Mouse (Mus musculus): Measurements from ENCODE around the gene 1600014C10Rik. TPM values are rescaled to one million over a fixed set of nuclear protein-coding genes. Genes with fewer than 3 reads are reported as not detected.

The 1600014C10Rik gene
- polyA plus RNA-seq, 2 experiments from 2014 or later, result 149 to 152 TPM

- no peak for ATAC-seq
These were observed 34.6 kb downstream of the 1600014C10Rik start for GRCm38 (mm10) chr7:38217417-38218171.

DNA sequence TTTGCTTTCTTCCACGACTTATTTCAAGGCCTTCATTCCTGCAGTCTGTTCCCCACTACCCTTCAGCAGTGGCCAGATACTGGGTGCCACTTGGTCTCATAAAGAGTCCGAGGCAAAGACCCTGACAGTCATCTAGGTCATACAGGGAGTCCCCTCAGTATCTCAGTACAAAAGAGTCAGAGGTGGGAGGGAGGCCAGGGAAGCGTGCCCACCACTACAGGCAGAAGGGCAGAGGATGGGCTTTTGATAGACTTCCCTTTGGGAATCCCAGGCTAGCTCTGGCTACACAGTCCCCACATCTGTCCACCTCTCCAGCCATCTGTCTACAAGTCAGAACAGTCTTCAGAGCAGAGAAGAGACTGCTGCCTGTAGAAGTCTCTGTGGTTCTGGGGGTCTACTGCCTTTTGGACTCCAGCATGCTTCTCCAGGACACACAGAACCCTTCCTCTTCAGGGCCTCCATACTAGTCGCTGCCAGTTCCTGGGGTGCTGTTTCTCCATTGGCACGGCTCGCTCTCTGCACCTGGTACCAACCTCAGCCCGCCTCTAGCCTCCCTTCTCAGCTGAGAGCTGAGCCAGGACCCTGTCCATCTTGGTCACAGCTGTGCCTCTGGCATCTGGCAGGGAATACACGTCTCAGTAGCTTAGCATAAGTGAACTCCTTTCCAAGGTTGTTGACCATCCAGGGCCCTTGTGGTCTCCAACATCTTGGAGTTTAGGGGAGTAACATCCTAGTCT, 35.8 kb downstream of the 1600014C10Rik start:
- ATAC-seq, result no peak

GRCm38 (mm10) chr7:38219526-38219925, 36.5 kb downstream of the 1600014C10Rik start:
- ATAC-seq, result no peak

DNA sequence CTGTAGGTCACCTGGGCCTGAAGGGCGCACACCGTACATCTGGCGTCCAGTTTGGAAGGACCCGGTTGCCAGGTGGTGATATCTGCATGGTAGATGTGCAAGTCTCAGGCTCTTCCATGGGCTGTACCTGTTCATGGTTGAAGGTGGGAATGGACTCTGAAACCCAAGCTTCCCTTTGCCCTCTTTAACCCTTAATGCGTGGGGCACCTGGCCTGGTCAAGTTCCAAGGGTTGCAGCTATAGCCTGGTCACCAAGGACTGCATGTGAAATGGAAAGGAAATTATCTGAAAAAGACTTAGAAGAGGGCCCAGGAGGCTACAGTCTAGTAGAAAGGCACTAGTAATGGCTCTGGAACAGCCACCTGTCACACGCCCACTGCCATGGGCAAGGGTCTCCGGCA, 37.8 kb downstream of the 1600014C10Rik start:
- no peak for ATAC-seq

- ATAC-seq, result no peak
These were observed 41.8 kb downstream of the 1600014C10Rik start for GRCm38 (mm10) chr7:38224577-38225369.

GRCm38 (mm10) chr7:38226226-38226625, 43.2 kb downstream of the 1600014C10Rik start:
- no peak for ATAC-seq

DNA sequence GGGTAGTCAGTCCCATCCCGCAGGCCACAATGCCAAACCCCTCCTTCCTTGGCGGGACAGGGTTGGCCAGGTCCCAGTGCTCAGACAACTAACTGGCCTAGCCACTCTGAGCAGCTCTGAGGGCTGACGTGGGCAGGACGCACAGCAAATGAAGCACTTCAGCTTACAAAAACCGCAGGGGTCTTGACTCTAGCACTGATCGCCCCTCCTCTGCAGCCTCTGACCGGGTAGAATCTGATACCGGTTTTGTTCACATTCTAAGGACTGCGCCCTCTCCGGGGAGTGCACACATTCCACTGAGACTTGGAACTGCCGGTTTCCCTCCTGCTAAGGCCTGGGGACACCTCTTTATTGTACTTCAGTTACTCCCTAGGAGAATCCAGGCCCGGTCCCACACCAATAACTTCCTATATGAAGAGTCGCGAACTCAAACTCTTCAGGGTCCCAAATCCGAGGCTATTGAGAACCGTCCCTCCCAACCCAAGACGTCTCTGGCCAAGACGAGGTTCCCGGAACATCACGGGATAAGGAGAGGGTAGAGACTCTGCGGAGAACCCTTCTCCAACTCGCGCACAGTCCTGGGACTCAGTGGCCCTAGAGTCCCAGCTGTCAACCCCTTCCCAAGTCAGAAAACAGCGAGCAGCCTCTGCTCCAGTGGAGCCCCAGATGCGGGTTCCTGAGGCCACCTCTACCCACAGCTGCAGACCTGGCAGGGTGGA, 44.3 kb downstream of the 1600014C10Rik start:
- ATAC-seq, result peak; percentile 29

DNA sequence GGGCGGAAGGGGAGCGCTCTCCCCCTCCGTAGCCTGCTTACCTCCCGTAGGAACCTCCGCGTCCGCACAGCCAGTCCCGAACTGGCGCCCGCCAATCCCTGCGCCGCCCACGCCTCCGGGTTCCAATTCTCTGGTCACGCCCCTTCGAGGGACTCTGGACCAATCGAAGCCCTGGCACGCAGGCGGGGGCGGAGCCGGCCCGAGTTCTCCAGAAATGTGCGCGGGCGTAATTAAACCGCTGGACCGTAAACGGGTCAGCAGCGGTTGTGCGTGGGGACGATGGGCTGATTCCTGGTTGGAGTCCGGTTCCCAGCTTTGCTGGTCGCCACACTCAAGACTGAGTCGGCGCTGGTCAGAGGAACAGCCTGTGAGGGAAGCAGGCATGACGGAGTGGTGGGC, 44.9 kb downstream of the 1600014C10Rik start, which contains the start of gene Plekhf1:
Gene Plekhf1, minus strand, starts transcription at position 117 of the 399 bp plus-strand sequence.
- peak; percentile 69 for ATAC-seq

- ATAC-seq, result no peak
These were observed 45.3 kb downstream of the 1600014C10Rik start for GRCm38 (mm10) chr7:38228329-38228728.

DNA sequence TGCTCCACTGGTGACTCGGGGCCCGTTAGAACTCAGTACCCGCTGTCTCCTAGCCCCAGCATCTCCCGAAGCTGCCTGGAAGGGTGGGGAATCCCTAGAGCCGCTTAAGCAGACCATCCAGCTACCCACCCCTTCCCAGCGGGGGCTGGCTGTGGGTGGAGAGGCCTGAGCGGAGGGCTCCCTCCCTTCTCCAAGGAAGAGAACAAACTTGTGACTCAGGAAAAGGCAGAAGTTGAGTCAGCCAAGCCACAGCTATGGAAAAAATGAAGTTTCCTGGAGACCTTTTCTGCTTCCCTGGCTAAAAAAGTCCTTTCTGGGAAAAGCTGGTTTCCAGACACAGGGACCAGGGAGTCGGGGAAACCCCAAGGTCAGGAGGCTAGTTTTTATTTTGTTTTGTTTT, 47.3 kb downstream of the 1600014C10Rik start:
- no peak for ATAC-seq

DNA sequence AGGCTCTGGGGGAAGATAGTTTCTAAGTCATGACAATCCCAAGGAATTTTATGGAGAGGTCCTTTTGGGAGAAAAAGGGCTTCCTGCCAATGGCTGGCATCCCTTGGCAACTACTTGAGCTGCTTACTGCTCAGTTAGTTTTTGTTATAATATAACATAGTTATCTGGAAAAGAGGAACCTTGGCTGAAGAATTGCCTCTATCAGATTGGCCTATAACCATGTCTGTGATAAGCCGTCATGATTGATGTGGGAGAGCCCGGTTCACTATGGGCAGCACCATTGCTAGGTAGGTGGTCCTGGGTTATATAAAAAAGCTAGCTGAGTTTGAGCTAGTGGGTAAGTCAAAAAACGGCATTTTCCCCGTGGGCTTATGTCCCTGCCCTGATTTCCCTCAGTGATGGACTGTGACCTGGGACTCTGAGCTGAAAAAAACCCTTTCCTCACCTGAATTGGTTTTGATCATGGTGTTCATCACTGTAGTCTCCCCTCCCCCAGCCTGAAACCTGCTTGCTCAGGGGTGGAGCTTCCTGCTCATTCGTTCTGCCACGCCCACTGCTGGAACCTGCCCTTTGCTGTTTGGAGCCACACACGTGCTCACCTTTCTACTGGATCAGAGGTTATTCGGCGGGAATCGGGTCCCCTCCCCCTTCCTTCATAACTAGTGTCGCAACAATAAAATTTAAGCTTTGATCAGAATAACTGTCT, 53.5 kb downstream of the 1600014C10Rik start:
- no peak for ATAC-seq

GRCm38 (mm10) chr7:38237140-38237539, 54.1 kb downstream of the 1600014C10Rik start:
- no peak for ATAC-seq

- no peak for ATAC-seq
These were observed 59.4 kb downstream of the 1600014C10Rik start for GRCm38 (mm10) chr7:38242417-38242816.

Other genes starting within 250 kb of the 1600014C10Rik start
- 10 to 100 TPM; 12.3 to 21.5 TPM for gene Uri1, start 159.7 kb upstream of the 1600014C10Rik start, polyA plus RNA-seq (2017; shearing (Covaris generic))
- gene Ccne1, start 75.7 kb upstream of the 1600014C10Rik start, polyA plus RNA-seq (2017; shearing (Covaris generic)), result 1 to 10 TPM; 4.4 to 8.1 TPM
- under 1 TPM; 0.45 to 0.47 TPM for gene Plekhf1, start 44.8 kb downstream of the 1600014C10Rik start, polyA plus RNA-seq (2017; shearing (Covaris generic))
- 10 to 100 TPM; 30.7 to 34.4 TPM for gene Pop4, start 88.2 kb downstream of the 1600014C10Rik start, polyA plus RNA-seq (2017; shearing (Covaris generic))